Mouse (Mus musculus): Measurements from ENCODE around the gene Gm21988. TPM values are rescaled to one million over a fixed set of nuclear protein-coding genes. Genes with fewer than 3 reads are reported as not detected.

The Gm21988 gene
- polyA plus RNA-seq (2014; fragmentation: Illumina TruSeq; extraction: RNeasy Lipid Tissue Mini Kit (QIAGEN cat#74804)) = 0.37 TPM

GRCm38 (mm10) chr11:70239541-70240279, at the start of gene Gm21988, which contains the start of gene Rnasek:
Gene Gm21988, minus strand, starts transcription at chr11:70239830.
Gene Rnasek, minus strand, starts transcription at chr11:70239842.

GRCm38 (mm10) chr11:70254931-70255531, 15.4 kb upstream of the Gm21988 start, which contains the start of gene Alox12:
Gene Alox12, minus strand, starts transcription at chr11:70255353.

DNA sequence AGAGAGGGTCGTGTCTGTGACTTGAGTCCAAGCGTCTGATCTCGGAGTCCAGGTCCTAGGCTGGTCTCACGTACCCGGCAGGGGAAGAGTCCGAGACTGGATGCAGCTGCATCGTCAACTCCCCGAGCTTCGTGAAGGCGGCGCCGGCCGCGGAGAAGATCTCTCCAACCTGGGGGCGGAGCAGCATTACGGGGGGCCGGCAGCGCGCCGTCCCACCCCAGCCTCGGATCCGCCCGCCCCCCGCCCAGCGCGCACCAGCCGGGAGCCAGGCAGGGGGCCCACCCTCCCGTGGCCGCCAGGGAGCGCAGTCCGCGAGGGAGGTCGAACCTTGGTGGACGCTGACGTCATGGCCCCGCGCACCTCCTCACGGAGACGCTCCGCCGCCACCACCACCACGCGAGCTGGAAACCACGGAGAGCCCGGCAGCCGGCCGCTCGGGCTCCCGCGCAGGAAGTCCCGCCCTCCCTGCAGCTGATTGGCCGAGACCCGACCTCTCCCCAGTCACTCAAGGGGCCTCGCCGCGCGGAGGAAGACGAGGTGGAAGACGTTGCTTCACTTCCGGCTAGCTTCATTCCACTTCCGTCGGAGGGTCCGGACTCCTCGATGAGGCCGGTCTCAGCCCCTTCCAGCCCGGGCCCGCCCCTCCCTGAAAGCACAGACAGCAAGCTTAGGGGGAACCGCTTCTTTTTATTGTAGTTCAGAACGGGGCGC, 2.0 kb downstream of the Gm21988 start, which contains the start of gene 0610010K14Rik:
Gene 0610010K14Rik, minus strand, starts transcription at position 458 of the 711 bp plus-strand sequence.

GRCm38 (mm10) chr11:70229260-70230010, 10.2 kb downstream of the Gm21988 start, which contains the start of gene Bcl6b:
Gene Bcl6b, minus strand, starts transcription at chr11:70229798.

DNA sequence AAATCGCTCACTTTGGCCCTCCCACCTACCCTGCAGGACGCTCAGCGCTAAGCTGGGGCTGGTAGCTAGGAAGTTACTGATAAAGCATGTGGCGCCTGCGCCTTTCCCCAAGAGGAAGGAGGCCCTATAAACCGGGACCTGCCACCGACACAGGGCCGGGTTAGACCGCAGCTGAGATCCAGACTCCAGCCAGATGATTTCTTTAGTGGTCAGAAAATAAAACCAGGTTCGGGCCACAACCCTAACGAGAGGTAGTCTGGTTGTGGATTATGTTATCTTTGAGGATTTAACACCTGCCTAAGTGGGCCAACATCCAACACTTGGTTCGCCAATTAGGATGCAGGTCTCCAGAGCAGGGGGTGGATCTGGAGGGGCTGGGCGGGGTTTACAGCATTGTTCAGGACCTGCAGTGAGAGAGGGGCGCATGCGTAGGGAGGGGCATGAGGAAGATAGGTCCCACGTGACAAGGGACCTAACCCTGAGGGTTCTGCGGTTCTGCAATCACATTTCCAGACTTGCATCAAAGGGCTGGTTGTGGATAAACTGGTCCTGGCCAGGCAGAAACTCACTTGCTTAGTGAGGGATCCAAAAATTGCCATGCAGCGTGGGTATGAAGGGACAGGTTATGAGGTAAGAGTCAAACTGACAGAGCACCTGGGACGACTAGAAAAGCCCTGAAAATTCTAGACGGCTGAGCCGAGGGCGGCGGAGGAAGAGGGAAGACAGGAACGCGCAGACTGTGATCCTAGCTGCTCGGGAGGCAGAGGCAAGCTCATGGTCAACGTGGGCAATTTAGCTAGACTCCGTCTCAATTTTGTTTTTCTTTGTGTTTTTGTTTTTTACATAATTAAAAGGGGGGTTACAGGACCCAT, 18.7 kb downstream of the Gm21988 start, which contains the start of gene Slc16a13:
Gene Slc16a13, minus strand, starts transcription at position 334 of the 872 bp plus-strand sequence.

DNA sequence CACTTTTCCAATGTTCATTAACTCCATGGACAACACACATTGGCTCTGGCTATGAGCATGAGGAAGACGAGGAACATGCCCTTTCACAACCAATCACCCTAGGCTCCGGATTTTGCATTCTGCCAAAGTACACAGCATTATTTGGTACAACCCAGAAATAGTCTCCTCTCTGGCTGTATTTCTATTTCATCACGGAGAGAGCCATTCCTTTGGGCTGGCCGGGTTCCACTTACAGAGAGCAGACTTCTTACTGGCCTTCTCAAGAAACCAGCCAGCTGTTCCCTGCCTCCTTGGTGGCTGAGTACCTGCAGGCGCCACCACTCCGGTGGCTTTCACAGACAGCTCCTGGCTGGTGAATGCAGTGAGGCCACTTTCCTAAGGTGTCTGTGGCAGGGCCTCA, 27.2 kb downstream of the Gm21988 start, which contains the start of gene Slc16a11:
Gene Slc16a11, plus strand, starts transcription at position 330 of the 400 bp plus-strand sequence.

Other genes with a start within 250 kb of the Gm21988 start
- 449 TPM for gene Gabarap, start 248.7 kb downstream of the Gm21988 start, polyA plus RNA-seq (2014; fragmentation: Illumina TruSeq; extraction: RNeasy Lipid Tissue Mini Kit (QIAGEN cat#74804))
- gene Phf23, start 244.1 kb downstream of the Gm21988 start, polyA plus RNA-seq (2014; fragmentation: Illumina TruSeq; extraction: RNeasy Lipid Tissue Mini Kit (QIAGEN cat#74804)) = 24.2 TPM
- 1.8 TPM for gene Dvl2, start 239.2 kb downstream of the Gm21988 start, polyA plus RNA-seq (2014; fragmentation: Illumina TruSeq; extraction: RNeasy Lipid Tissue Mini Kit (QIAGEN cat#74804))
- 5.8 TPM for gene Acadvl, start 224.4 kb downstream of the Gm21988 start, polyA plus RNA-seq (2014; fragmentation: Illumina TruSeq; extraction: RNeasy Lipid Tissue Mini Kit (QIAGEN cat#74804))
- 1.7 TPM for gene Dlg4, start 222.9 kb downstream of the Gm21988 start, polyA plus RNA-seq (2014; fragmentation: Illumina TruSeq; extraction: RNeasy Lipid Tissue Mini Kit (QIAGEN cat#74804))
- gene Asgr1, start 185.7 kb downstream of the Gm21988 start, polyA plus RNA-seq (2014; fragmentation: Illumina TruSeq; extraction: RNeasy Lipid Tissue Mini Kit (QIAGEN cat#74804)) = not detected
- gene Asgr2, start 147.2 kb downstream of the Gm21988 start, polyA plus RNA-seq (2014; fragmentation: Illumina TruSeq; extraction: RNeasy Lipid Tissue Mini Kit (QIAGEN cat#74804)) = 0.80 TPM
- gene Mgl2, start 109.5 kb downstream of the Gm21988 start, polyA plus RNA-seq (2014; fragmentation: Illumina TruSeq; extraction: RNeasy Lipid Tissue Mini Kit (QIAGEN cat#74804)) = 21.9 TPM
- 3.7 TPM for gene Clec10a, start 83.6 kb downstream of the Gm21988 start, polyA plus RNA-seq (2014; fragmentation: Illumina TruSeq; extraction: RNeasy Lipid Tissue Mini Kit (QIAGEN cat#74804))
- not detected for gene Slc16a11, start 27.1 kb downstream of the Gm21988 start, polyA plus RNA-seq (2014; fragmentation: Illumina TruSeq; extraction: RNeasy Lipid Tissue Mini Kit (QIAGEN cat#74804))
- gene Slc16a13, start 18.8 kb downstream of the Gm21988 start, polyA plus RNA-seq (2014; fragmentation: Illumina TruSeq; extraction: RNeasy Lipid Tissue Mini Kit (QIAGEN cat#74804)) = 3.1 TPM
- gene Bcl6b, start 10.0 kb downstream of the Gm21988 start, polyA plus RNA-seq (2014; fragmentation: Illumina TruSeq; extraction: RNeasy Lipid Tissue Mini Kit (QIAGEN cat#74804)) = 7.3 TPM
- 2.4 TPM for gene 0610010K14Rik, start 1.9 kb downstream of the Gm21988 start, polyA plus RNA-seq (2014; fragmentation: Illumina TruSeq; extraction: RNeasy Lipid Tissue Mini Kit (QIAGEN cat#74804))
- 25.1 TPM for gene Rnasek, start within 50 bp of the Gm21988 start, polyA plus RNA-seq (2014; fragmentation: Illumina TruSeq; extraction: RNeasy Lipid Tissue Mini Kit (QIAGEN cat#74804))
- 2.5 TPM for gene Alox12, start 15.5 kb upstream of the Gm21988 start, polyA plus RNA-seq (2014; fragmentation: Illumina TruSeq; extraction: RNeasy Lipid Tissue Mini Kit (QIAGEN cat#74804))
- gene Alox12e, start 82.8 kb upstream of the Gm21988 start, polyA plus RNA-seq (2014; fragmentation: Illumina TruSeq; extraction: RNeasy Lipid Tissue Mini Kit (QIAGEN cat#74804)) = 2.4 TPM
- 13.4 TPM for gene Alox15, start 112.2 kb upstream of the Gm21988 start, polyA plus RNA-seq (2014; fragmentation: Illumina TruSeq; extraction: RNeasy Lipid Tissue Mini Kit (QIAGEN cat#74804))
- 21.0 TPM for gene Pelp1, start 170.2 kb upstream of the Gm21988 start, polyA plus RNA-seq (2014; fragmentation: Illumina TruSeq; extraction: RNeasy Lipid Tissue Mini Kit (QIAGEN cat#74804))
- 0.91 TPM for gene Arrb2, start 192.8 kb upstream of the Gm21988 start, polyA plus RNA-seq (2014; fragmentation: Illumina TruSeq; extraction: RNeasy Lipid Tissue Mini Kit (QIAGEN cat#74804))
- gene Med11, start 212.1 kb upstream of the Gm21988 start, polyA plus RNA-seq (2014; fragmentation: Illumina TruSeq; extraction: RNeasy Lipid Tissue Mini Kit (QIAGEN cat#74804)) = 7.2 TPM
- 0.31 TPM for gene Zmynd15, start 219.6 kb upstream of the Gm21988 start, polyA plus RNA-seq (2014; fragmentation: Illumina TruSeq; extraction: RNeasy Lipid Tissue Mini Kit (QIAGEN cat#74804))
- gene Cxcl16, start 220.2 kb upstream of the Gm21988 start, polyA plus RNA-seq (2014; fragmentation: Illumina TruSeq; extraction: RNeasy Lipid Tissue Mini Kit (QIAGEN cat#74804)) = 14.6 TPM